Mouse (Mus musculus) heart, postnatal 14 days (tissue): ENCODE results near the gene Kdm2b. TPM values are rescaled to one million over a fixed set of nuclear protein-coding genes. Genes with fewer than 3 reads are reported as not detected.

ENCODE experiments used
- total RNA-seq, 2 experiments: library from RNA; stranded (reverse); gene quantifications; 2 replicates each; pipeline ENCODE4 v1.2.3; 2021

Gene Kdm2b
- total RNA-seq, 2 experiments from 2014 or later = 16.9 to 17.3 TPM

Other genes starting within 250 kb of the Kdm2b start
- 10 to 100 TPM; 11.4 to 11.7 TPM for gene Camkk2, start 210.4 kb downstream of the Kdm2b start, total RNA-seq
- 100 to 1,000 TPM; 162 to 181 TPM for gene Anapc5, start 168.5 kb downstream of the Kdm2b start, total RNA-seq
- 10 to 100 TPM; 27.3 to 27.7 TPM for gene Rnf34, start 139.8 kb downstream of the Kdm2b start, total RNA-seq
- 10 to 100 TPM; 17.2 to 19.5 TPM for gene Orai1, start 25.3 kb upstream of the Kdm2b start, total RNA-seq
- under 1 TPM in 1 of 2 experiments, not detected in 1; 0.93 TPM for gene Morn3, start 57.2 kb upstream of the Kdm2b start, total RNA-seq
- 10 to 100 TPM; 10.6 to 12.1 TPM for gene Tmem120b, start 78.6 kb upstream of the Kdm2b start, total RNA-seq
- gene Rhof, start 142.9 kb upstream of the Kdm2b start, total RNA-seq = under 1 TPM; 0.48 to 0.61 TPM
- gene Setd1b, start 152.4 kb upstream of the Kdm2b start, total RNA-seq = 10 to 100 TPM; 18.1 to 21.3 TPM
- gene Psmd9, start 179.6 kb upstream of the Kdm2b start, total RNA-seq = 10 to 100 TPM; 17.8 to 18.0 TPM
- under 1 TPM in 1 of 2 experiments, not detected in 1; 0.41 TPM for gene Hpd, start 192.9 kb upstream of the Kdm2b start, total RNA-seq